Mouse (Mus musculus) adrenal gland, adult 2 months (tissue): Measurements from ENCODE around the gene Cox7a2. TPM values are rescaled to one million over a fixed set of nuclear protein-coding genes. Genes with fewer than 3 reads are reported as not detected.
A peak's percentile ranks its signal among the peaks of the same experiment; 100 is the strongest.

ENCODE experiments used
- DNase-seq: peaks from one replicate; pipeline ENCODE4 v3.0.0; 2021
- polyA plus RNA-seq: library from polyadenylated mRNA; depleted of rRNA; stranded (reverse); fragments of >200 nt; gene quantifications from 2 replicates; pipeline ENCODE4 v1.2.3, GENCODE M21; 2012; rRNA removed
- total RNA-seq, 2 experiments: library from RNA; stranded (reverse); gene quantifications; 2 replicates each; pipeline ENCODE4 v1.2.3; 2021

Gene Cox7a2
- total and polyA plus RNA-seq, 3 experiments: 71.5 to 423 (median 284) TPM

- DNase-seq: no peak
Measured at GRCm38 (mm10) chr9:79735608-79736007, 24.1 kb downstream of the Cox7a2 start.

- peak; percentile 7 for DNase-seq
Measured at GRCm38 (mm10) chr9:79730301-79730700, 29.4 kb downstream of the Cox7a2 start.

GRCm38 (mm10) chr9:79723090-79723489, 36.6 kb downstream of the Cox7a2 start:
- DNase-seq: no peak

GRCm38 (mm10) chr9:79721056-79721455, 38.6 kb downstream of the Cox7a2 start:
- DNase-seq: peak; percentile 46

GRCm38 (mm10) chr9:79720143-79720542, 39.5 kb downstream of the Cox7a2 start:
- no peak for DNase-seq

GRCm38 (mm10) chr9:79719451-79719850, 40.2 kb downstream of the Cox7a2 start:
- DNase-seq: peak; percentile 35

GRCm38 (mm10) chr9:79718481-79719370, 41.0 kb downstream of the Cox7a2 start, which contains the start of gene Col12a1:
TSS of gene Col12a1 (minus strand) at chr9:79718831.
- DNase-seq: peak; percentile 68

- DNase-seq: peak; percentile 11
Measured at GRCm38 (mm10) chr9:79717836-79718475, 41.7 kb downstream of the Cox7a2 start.

- DNase-seq: peak; percentile 59
Measured at GRCm38 (mm10) chr9:79716909-79717835, 42.5 kb downstream of the Cox7a2 start.

GRCm38 (mm10) chr9:79716496-79716895, 43.2 kb downstream of the Cox7a2 start:
- DNase-seq: no peak

GRCm38 (mm10) chr9:79714471-79715045, 45.1 kb downstream of the Cox7a2 start:
- peak; percentile 78 for DNase-seq

Other genes with a start within 250 kb of the Cox7a2 start
- 10 to 100 TPM; 10.7 to 17.1 TPM for gene Col12a1, start 41.0 kb downstream of the Cox7a2 start, total RNA-seq
- gene Col12a1, start 41.0 kb downstream of the Cox7a2 start, polyA plus RNA-seq: 8.2 and 8.3 TPM in 2 replicates
- 100 to 1,000 TPM; 112 to 113 TPM for gene Tmem30a, start 33.6 kb upstream of the Cox7a2 start, total RNA-seq
- 65.5 and 87.2 TPM in 2 replicates for gene Tmem30a, start 33.6 kb upstream of the Cox7a2 start, polyA plus RNA-seq